Mouse (Mus musculus) limb, embryonic 10.5 days (tissue): ENCODE data around the gene Ebp. TPM values are rescaled to one million over a fixed set of nuclear protein-coding genes. Genes with fewer than 3 reads are reported as not detected.

Experiments used
- DNase-seq: peaks from one replicate; pipeline ENCODE4 v3.0.0-alpha.2; 2017; ENCODE audit warnings: low spot score
- H3K27ac ChIP-seq: fragments of 300-500 bp; sonication (generic); 2 replicates; pipeline ENCODE4 v1.5.1; 2016; ENCODE audit warnings: mild to moderate bottlenecking
- H3K27me3 ChIP-seq: fragments of 300-500 bp; sonication (generic); 2 replicates; pipeline ENCODE4 v1.6.1; 2016; ENCODE audit warnings: low read depth, mild to moderate bottlenecking; ENCODE audit not compliant: poor library complexity, severe bottlenecking
- H3K36me3 ChIP-seq: fragments of 300-500 bp; sonication (generic); 2 replicates; pipeline ENCODE4 v1.6.1; 2016; ENCODE audit warnings: mild to moderate bottlenecking, moderate library complexity
- H3K4me1 ChIP-seq: fragments of 300-500 bp; sonication (generic); 2 replicates; pipeline ENCODE4 v1.6.1; 2016
- H3K4me3 ChIP-seq: fragments of 300-500 bp; sonication (generic); 2 replicates; pipeline ENCODE4 v1.5.1; 2016; ENCODE audit warnings: mild to moderate bottlenecking, moderate library complexity
- H3K9me3 ChIP-seq: fragments of 300-500 bp; sonication (generic); replicated peaks from 2 replicates; pipeline ENCODE4 v1.6.1; 2016; ENCODE audit warnings: mild to moderate bottlenecking
- WGBS: fragments of 180-500 bp; shearing (Covaris S2); methylation state at CpG from one replicate; pipeline ENCODE4 v1.1.7; 2016; 5-methylcytosine and 5-hydroxymethylcytosine counted together
- polyA plus RNA-seq: library from polyadenylated mRNA; unstranded; fragments of >200 nt; fragmentation: Nextera tagmentation; extraction: Ambion mirVana; gene quantifications from 2 replicates; pipeline ENCODE4 v1.2.1, GENCODE M21; 2016

The Ebp gene
- polyA plus RNA-seq: 23.5 and 25.7 TPM in 2 replicates

DNA sequence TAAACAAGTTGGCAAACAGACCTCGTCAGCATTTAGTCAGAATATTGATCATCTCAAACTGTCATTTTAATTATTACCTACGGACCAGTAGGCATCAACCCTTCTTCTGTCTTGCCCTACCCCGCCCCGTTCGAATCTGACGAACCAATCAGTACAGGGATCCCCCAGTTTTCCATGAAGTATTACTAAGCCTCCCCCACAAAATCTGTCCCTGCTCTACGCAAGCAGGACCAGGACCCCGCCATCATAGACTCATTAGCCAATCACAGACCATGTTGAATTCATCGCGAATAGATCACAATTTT, at the start of gene Ebp:
Ebp (minus strand) TSS at position 94 of the 305 bp plus-strand sequence.
- H3K27ac ChIP-seq: peak within 1 kb of the TSS; percentile 82
- no peak for DNase-seq
- no peaks in the 10 kb centered on the region for H3K4me1 ChIP-seq
- H3K36me3 ChIP-seq: no peaks in the 10 kb centered on the region
- no peaks in the 10 kb centered on the region for H3K27me3 ChIP-seq
- no peaks in the 10 kb centered on the region for H3K9me3 ChIP-seq
- WGBS: 14% methylated on average over 10 of the region's 10 CpGs
- H3K4me3 ChIP-seq: peak within 1 kb of the TSS; percentile 60

- H3K4me1 ChIP-seq: no peaks in the 10 kb centered on the region
- H3K9me3 ChIP-seq: no peaks in the 10 kb centered on the region
- no peak overlapping the region for H3K27ac ChIP-seq
- no peaks in the 10 kb centered on the region for H3K27me3 ChIP-seq
- no peak for DNase-seq
- 84% methylated on average over 13 of the region's 13 CpGs for WGBS
- H3K36me3 ChIP-seq: peaks cover 15% of the 10 kb centered on the region
- no peak overlapping the region for H3K4me3 ChIP-seq
Measured at GRCm38 (mm10) chrX:8238804-8239395, 45.6 kb upstream of the Ebp start.

DNA sequence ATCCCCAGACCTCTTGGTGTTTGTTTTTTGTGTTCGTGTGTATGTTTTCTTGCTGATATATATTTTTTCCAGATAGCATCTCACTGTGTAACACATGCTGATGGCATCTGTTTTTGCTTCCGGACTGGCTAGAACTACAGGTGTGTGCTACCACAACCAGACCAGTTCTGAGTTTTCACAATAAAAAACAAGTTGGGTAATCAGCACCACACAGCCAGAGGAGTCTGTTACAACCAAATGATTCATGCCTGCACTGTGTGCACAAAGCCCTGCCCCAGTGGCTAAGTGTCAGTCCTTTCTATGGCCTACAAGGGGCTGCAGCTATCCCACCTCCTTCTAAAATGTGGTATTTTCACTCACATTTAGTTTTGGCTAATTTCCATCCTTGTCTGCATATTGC, 43.4 kb upstream of the Ebp start:
- H3K27me3 ChIP-seq: no peaks in the 10 kb centered on the region
- H3K36me3 ChIP-seq: peaks cover 13% of the 10 kb centered on the region
- H3K4me1 ChIP-seq: no peaks in the 10 kb centered on the region
- no peak overlapping the region for H3K27ac ChIP-seq
- H3K9me3 ChIP-seq: no peaks in the 10 kb centered on the region
- no peak for DNase-seq
- H3K4me3 ChIP-seq: no peak overlapping the region
- WGBS: 92% methylated on average over 2 of the region's 2 CpGs

DNA sequence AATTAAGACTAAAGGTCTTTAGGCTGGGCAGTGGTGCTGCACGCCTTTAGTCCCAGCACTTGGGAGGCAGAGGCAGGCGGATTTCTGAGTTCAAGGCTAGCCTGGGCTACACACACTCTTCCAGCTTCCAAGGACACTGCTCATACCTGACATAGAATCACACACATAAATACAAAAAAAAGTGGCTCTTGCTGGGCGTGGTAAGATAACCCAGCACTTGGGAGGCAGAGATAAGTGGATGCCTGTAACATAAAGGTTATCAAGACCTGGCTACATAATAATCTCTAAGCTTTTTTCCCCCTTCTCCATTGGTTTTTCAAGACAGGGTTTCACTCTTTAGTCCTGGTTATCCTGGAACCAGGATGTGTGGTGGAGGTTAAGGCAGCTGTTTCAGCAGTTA, 40.3 kb upstream of the Ebp start:
- DNase-seq: no peak

DNA sequence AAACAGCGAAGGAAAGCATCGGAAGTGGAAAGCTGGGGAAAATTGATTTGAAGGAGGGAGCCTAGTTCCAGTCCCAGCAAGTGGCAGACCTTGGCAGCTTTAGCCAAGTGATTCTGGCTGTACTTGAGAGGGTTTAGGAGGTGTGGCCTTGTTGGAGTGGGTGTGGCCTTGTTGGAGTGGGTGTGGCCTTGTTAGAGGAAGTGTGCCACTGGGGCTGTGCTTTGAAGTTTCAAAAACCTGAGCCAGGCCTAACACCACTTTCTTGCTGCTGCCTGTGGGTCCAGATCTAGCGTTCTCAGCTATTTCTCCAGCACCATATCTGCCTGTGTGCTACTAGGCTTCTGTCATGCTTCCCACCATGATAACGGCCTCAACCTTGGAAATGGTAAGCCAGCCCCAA, 37.0 kb upstream of the Ebp start:
- H3K4me1 ChIP-seq: no peaks in the 10 kb centered on the region
- H3K4me3 ChIP-seq: no peak overlapping the region
- H3K36me3 ChIP-seq: no peaks in the 10 kb centered on the region
- H3K27ac ChIP-seq: no peak overlapping the region
- H3K9me3 ChIP-seq: no peaks in the 10 kb centered on the region
- 79% methylated on average over 4 of the region's 4 CpGs for WGBS
- H3K27me3 ChIP-seq: no peaks in the 10 kb centered on the region
- no peak for DNase-seq

More for the DNA sequence above, 40.3 kb upstream of the Ebp start:
- 88% methylated on average over 3 of the region's 3 CpGs for WGBS
- no peaks in the 10 kb centered on the region for H3K4me1 ChIP-seq
- no peak overlapping the region for H3K27ac ChIP-seq
- H3K9me3 ChIP-seq: no peaks in the 10 kb centered on the region
- H3K4me3 ChIP-seq: no peak overlapping the region
- H3K27me3 ChIP-seq: no peaks in the 10 kb centered on the region
- H3K36me3 ChIP-seq: peaks cover under 1% of the 10 kb centered on the region; the same call in 1 of the 2 replicates

DNA sequence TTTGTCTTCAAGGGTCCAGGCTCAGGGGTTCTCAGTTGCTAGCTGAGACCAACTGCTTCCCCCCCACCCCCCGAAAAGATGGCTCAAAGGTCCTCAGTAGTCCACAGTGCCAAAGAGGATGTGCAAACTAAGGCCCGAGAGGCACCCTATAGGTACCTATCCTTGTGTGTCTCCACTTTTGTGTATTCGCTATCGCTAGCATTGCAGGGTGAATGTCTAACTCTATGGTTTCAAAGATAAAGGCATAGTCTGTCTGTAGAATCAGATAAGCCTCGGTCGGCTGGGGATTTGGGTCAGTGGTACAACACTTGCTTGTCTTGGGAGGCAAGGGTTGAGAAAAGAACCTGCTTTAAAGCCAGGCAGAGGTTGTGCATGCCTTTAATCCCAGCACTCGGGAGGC, 30.2 kb upstream of the Ebp start:
- Histone ChIP-seq H3K4me3 (no peak overlapping the region), H3K27ac (no peak overlapping the region), H3K9me3 (no peaks in the 10 kb centered on the region), H3K27me3 (peaks cover 4% of the 10 kb centered on the region; the same call in 1 of the 2 replicates), H3K4me1 (no peaks in the 10 kb centered on the region), H3K36me3 (no peaks in the 10 kb centered on the region)
- 95% methylated on average over 7 of the region's 7 CpGs for WGBS
- DNase-seq: no peak

DNA sequence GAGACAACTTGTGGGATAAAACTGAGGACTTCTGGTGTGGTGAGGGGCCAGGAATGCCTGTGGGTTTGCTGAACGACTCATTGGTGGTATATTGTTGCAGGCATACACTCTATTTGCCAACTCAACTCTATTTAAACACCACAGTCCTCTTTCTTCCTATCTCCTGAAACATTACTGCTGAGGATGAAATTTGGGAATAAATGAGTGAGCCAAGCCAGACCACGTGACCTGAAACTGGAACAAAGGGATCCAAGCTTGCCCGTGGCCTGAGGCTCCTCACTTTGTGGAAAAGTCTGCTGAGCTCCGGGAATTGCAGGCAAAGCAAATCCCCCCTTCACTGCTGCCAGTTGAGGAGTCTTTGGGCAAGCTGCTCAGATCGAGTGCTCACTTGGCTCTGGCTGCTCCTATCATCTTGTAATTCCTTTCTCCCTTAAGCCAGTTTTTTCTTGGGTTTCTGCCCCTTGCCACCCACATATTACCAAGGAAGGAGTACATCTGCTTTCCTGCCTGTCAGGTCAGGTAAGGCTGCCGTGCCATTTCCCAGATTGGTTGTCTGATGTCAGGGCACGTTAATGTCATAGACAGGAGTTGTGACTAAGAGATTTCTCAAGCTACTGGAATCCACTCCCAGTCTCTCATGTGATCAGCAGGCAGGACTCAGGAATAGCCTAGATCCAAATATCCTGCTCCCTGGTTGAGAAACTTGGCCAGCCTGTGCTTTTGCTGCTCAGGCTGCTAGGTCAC, 29.5 kb upstream of the Ebp start:
- Histone ChIP-seq H3K9me3 (no peaks in the 10 kb centered on the region), H3K4me3 (no peak overlapping the region), H3K4me1 (no peaks in the 10 kb centered on the region), H3K27ac (no peak overlapping the region), H3K36me3 (no peaks in the 10 kb centered on the region), H3K27me3 (peaks cover 6% of the 10 kb centered on the region; the same call in 1 of the 2 replicates)
- 65% methylated on average over 7 of the region's 7 CpGs for WGBS
- DNase-seq: no peak

DNA sequence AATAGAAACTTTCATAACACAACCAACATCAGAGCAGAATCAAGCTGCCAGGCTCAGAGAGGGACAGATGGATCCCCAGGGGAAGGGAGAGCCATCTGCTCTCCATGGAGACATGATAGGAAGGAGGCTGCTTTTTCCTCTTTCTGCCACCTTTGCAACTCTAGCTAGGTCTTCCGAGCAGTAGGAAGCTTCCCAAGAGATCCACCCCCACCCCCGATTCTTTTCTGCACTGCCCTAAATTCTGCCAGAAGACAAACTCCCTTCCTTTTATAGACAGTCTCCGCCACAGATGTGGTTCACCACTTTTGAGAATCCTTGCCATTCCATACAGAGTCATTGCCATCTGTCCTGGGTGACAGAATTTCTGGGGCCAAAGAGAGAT, 29.0 kb upstream of the Ebp start:
- WGBS: 83% methylated on average over 3 of the region's 3 CpGs
- peaks cover 7% of the 10 kb centered on the region; the same call in 1 of the 2 replicates for H3K27me3 ChIP-seq
- no peaks in the 10 kb centered on the region for H3K4me1 ChIP-seq
- no peak for DNase-seq
- no peaks in the 10 kb centered on the region for H3K9me3 ChIP-seq
- H3K36me3 ChIP-seq: no peaks in the 10 kb centered on the region
- H3K4me3 ChIP-seq: no peak overlapping the region
- H3K27ac ChIP-seq: no peak overlapping the region

GRCm38 (mm10) chrX:8219651-8220050, 26.3 kb upstream of the Ebp start:
- Histone ChIP-seq H3K4me1 (no peaks in the 10 kb centered on the region), H3K36me3 (no peaks in the 10 kb centered on the region), H3K27me3 (peaks cover 7% of the 10 kb centered on the region; the same call in 1 of the 2 replicates), H3K4me3 (no peak overlapping the region), H3K9me3 (no peaks in the 10 kb centered on the region), H3K27ac (no peak overlapping the region)
- WGBS: 25% methylated on average over 8 of the region's 8 CpGs
- no peak for DNase-seq

DNA sequence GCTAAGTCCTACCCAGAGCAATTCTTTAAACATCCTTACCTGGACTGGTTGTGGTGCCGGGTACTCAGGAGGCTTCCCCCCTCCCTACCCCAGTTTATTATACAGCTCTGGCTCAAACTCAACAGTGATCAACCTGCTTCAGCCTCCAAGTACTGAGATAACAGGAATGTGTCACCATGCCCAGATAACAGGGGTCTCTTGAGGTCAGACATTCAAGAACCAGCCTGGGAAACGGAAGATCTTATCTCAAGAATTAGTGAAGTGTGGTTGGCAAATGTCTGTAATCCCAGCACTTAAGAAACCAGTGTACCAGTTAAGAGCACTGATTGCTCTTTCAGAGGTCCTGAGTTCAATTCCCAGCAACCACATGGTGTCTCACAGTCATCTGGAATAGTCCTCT, 24.8 kb upstream of the Ebp start:
- Histone ChIP-seq H3K4me1 (no peaks in the 10 kb centered on the region), H3K27ac (no peak overlapping the region), H3K4me3 (no peak overlapping the region), H3K27me3 (peaks cover 7% of the 10 kb centered on the region; the same call in 1 of the 2 replicates), H3K36me3 (no peaks in the 10 kb centered on the region), H3K9me3 (no peaks in the 10 kb centered on the region)
- DNase-seq: no peak
- 45% methylated on average over 2 of the region's 2 CpGs for WGBS

DNA sequence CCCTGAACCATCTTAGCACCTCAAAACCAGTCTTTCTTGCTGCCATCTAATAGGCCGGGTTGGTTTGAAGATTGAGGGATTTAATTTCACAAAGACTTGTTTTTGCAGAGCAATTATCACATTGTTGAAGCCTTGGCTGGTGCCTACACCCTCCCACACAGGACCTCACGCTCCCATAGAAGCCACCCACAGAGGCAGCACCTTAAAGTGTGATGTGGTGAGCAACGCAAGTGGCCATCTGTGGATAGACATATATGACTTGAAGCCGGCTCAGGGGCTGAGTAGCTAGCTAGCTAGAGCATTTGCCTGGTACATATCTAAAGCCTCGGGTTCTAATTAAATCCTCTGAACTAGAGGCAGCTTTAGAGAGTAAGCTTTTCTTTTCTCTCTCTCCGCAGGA, 24.1 kb upstream of the Ebp start:
- Histone ChIP-seq H3K4me3 (no peak overlapping the region), H3K4me1 (no peaks in the 10 kb centered on the region), H3K9me3 (no peaks in the 10 kb centered on the region), H3K27me3 (peaks cover 7% of the 10 kb centered on the region; the same call in 1 of the 2 replicates), H3K27ac (no peak overlapping the region), H3K36me3 (no peaks in the 10 kb centered on the region)
- 34% methylated on average over 6 of the region's 6 CpGs for WGBS
- no peak for DNase-seq

DNA sequence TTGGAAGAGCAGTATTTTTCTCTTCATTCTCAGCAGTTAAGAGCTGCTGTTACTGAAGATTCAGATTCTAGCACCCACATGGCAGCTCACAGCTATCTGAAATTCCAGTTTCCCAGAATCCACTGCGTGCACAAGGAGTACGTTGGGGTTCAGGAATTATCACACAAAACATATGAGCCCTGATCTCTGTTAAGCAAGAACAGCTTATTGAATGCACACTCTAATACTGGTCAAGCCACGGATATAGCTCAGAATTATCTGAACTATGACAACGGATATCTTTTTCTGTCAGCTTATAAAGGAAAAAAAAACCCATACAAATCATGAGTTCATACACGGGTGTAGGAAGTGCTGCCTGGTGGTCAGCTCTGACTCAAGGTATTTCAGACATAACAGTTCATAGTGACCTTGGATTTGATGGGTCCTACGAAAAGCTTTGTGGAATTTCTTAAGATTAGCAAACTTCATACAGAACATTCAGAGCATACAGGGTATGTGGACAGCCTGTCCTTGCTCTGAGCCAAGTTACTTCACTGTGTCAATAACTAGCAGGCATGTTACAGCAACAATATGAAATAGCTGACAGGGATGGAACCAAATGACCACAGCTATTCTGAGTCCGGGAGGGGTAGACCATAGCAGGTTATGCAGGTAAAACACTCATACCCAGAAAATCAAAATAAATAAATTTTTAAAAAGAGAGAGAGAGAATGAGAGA, 18.3 kb upstream of the Ebp start:
- Histone ChIP-seq H3K27me3 (no peaks in the 10 kb centered on the region), H3K36me3 (no peaks in the 10 kb centered on the region), H3K4me3 (no peak overlapping the region), H3K4me1 (no peaks in the 10 kb centered on the region), H3K9me3 (no peaks in the 10 kb centered on the region), H3K27ac (no peak overlapping the region)
- 87% methylated on average over 7 of the region's 7 CpGs for WGBS
- DNase-seq: no peak

GRCm38 (mm10) chrX:8209720-8210119, 16.4 kb upstream of the Ebp start:
- no peaks in the 10 kb centered on the region for H3K36me3 ChIP-seq
- H3K4me1 ChIP-seq: 0 out of 2 replicates have a peak, but pooled peaks cover 3% of the 10 kb centered on the region
- DNase-seq: no peak
- H3K4me3 ChIP-seq: no peak overlapping the region
- no peaks in the 10 kb centered on the region for H3K27me3 ChIP-seq
- 70% methylated on average over 2 of the region's 2 CpGs for WGBS
- H3K9me3 ChIP-seq: no peaks in the 10 kb centered on the region
- no peak overlapping the region for H3K27ac ChIP-seq
